Mouse (Mus musculus): ENCODE data around the gene Stox2.

- no peak for TF ChIP-seq CTCF (IDR thresholded peaks at IDR 0.05; ENCODE audit: low read depth, low read length)
- TF ChIP-seq TAL1 (conservative IDR thresholded peaks at IDR 0.05; ENCODE audit: low read depth, low read length): no peak
Measured at GRCm38 (mm10) chr8:47240266-47240665, 205.9 kb downstream of the Stox2 start.

Data from G1E (cell line).